Mouse (Mus musculus) hindbrain, postnatal 0 days (tissue): ENCODE results near the gene Napa. TPM values are rescaled to one million over a fixed set of nuclear protein-coding genes. Genes with fewer than 3 reads are reported as not detected.

Experiments used
- ATAC-seq: fragments of 200-750 bp; cut with Nextera tagmentation; 2 replicates; pipeline ENCODE4 v1.8.0; 2017; ENCODE audit warnings: mild to moderate bottlenecking, moderate TSS enrichment, moderate library complexity
- DNase-seq: peaks from one replicate; pipeline ENCODE4 v3.0.0-alpha.2; 2015; ENCODE audit warnings: low spot score
- H3K27ac ChIP-seq: fragments of 300-500 bp; sonication (generic); 2 replicates; pipeline ENCODE4 v1.5.1; 2014; ENCODE audit warnings: mild to moderate bottlenecking
- H3K27me3 ChIP-seq: fragments of 300-500 bp; sonication (generic); 2 replicates; pipeline ENCODE4 v1.6.1; 2014; ENCODE audit warnings: low read length, mixed read lengths; ENCODE audit not compliant: insufficient read depth
- H3K36me3 ChIP-seq: fragments of 300-500 bp; sonication (generic); 2 replicates; pipeline ENCODE4 v1.6.1; 2014; ENCODE audit warnings: low read length, mixed read lengths; ENCODE audit not compliant: insufficient read depth
- H3K4me1 ChIP-seq: fragments of 300-500 bp; sonication (generic); 2 replicates; pipeline ENCODE4 v1.6.1; 2014; ENCODE audit warnings: antibody characterized with exemption, low read length, mixed read lengths; ENCODE audit not compliant: insufficient read depth
- H3K4me2 ChIP-seq: fragments of 300-500 bp; sonication (generic); 2 replicates; pipeline ENCODE4 v1.6.1; 2014; ENCODE audit warnings: low read depth, mild to moderate bottlenecking, low read length, moderate library complexity, mixed read lengths
- H3K4me3 ChIP-seq: fragments of 300-500 bp; sonication (generic); 2 replicates; pipeline ENCODE4 v1.5.1; 2014; ENCODE audit warnings: low read length
- H3K9ac ChIP-seq: fragments of 300-500 bp; sonication (generic); replicated peaks from 2 replicates; pipeline ENCODE4 v1.6.1; 2014; ENCODE audit warnings: mild to moderate bottlenecking, low read length, moderate library complexity, mixed read lengths
- H3K9me3 ChIP-seq: fragments of 300-500 bp; sonication (generic); 2 replicates; pipeline ENCODE4 v1.6.1; 2016; ENCODE audit warnings: low read length, mixed read lengths
- CTCF ChIP-seq: IDR thresholded peaks from 2 replicates; pipeline ENCODE4 v1.5.1; 2016; ENCODE audit warnings: antibody characterized with exemption, control low read depth, low read depth
- WGBS: fragments of 180-500 bp; shearing (Covaris S2); extraction: QIAGEN DNeasy Blood & Tissue Kit; methylation state at CpG from one replicate; pipeline ENCODE4 v1.1.7; 2014; 5-methylcytosine and 5-hydroxymethylcytosine counted together
- polyA plus RNA-seq: library from polyadenylated mRNA; unstranded; fragments of >200 nt; fragmentation: Nextera tagmentation; extraction: Ambion mirVana; gene quantifications from 2 replicates; pipeline ENCODE4 v1.2.1, GENCODE M21; 2015
- total RNA-seq: library from RNA; depleted of rRNA; stranded (reverse); fragments of >200 nt; gene quantifications from 2 replicates; pipeline ENCODE4 v1.2.3, GENCODE M21; 2014; rRNA removed

The Napa gene
- total RNA-seq: 413 and 441 TPM in 2 replicates
- 253 and 256 TPM in 2 replicates for polyA plus RNA-seq

DNA sequence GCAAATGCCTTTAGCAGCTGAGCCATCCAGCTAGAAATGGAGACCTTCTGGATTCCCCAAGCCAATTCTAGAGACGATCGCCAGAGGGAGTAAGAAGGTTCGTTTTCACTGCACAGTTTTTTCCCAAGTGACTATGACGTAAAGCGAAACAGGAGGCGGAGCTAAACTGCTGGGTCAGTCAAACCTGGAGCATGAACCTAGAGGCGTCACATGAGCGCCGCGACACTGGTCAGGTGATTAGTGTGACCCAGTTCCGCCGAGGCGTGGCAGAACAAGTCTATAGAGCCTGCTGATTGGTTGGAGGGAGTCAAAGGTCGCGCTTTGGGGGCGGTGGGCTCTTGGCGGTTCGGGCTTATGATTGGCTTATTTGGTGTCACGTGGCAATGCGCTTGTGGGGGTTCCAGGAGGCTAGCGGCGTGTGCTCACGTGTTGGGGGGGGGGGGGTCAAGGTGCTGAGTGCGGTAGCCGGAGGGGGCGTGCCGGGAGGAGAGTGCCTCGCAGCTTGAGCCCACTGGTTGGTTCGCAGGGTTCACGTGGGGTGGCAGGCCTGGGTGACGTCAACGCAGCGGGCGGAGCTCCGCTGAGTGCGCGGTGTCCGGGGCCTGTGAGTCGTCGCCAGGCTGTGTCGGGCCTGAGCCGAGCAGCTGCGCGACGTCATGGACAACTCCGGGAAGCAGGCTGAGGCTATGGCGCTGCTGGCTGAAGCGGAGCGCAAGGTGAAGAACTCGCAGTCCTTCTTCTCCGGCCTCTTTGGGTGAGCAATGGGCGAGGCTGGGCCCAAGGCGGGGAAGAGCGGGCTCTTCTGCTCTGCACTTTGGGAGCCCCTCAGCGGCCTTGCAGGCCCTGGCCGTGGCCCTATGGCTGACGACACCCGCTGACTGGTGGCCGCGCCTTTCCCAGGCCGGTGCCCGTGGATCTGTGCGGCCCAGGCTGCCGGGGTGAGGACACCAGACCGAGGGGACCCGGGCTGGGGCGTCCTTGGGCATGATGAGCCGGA is at the start of gene Napa:
Gene Napa, plus strand, starts transcription at position 438 of the 997 bp plus-strand sequence.
- Histone ChIP-seq H3K27ac (peak within 1 kb of the TSS; percentile 89), H3K9ac (peak within 1 kb of the TSS; percentile 91), H3K4me3 (peak within 1 kb of the TSS; percentile 73), H3K36me3 (no peaks in the 10 kb centered on the region), H3K4me2 (peak within 1 kb of the TSS; percentile 90), H3K9me3 (no peaks in the 10 kb centered on the region), H3K4me1 (peaks cover 14% of the 10 kb centered on the region), H3K27me3 (no peaks in the 10 kb centered on the region)
- DNase-seq (peak; percentile 100), ATAC-seq (peak; percentile 98)
- peak; percentile 81 for TF ChIP-seq CTCF
- WGBS: under 1% methylated on average over 67 of the region's 68 CpGs

DNA sequence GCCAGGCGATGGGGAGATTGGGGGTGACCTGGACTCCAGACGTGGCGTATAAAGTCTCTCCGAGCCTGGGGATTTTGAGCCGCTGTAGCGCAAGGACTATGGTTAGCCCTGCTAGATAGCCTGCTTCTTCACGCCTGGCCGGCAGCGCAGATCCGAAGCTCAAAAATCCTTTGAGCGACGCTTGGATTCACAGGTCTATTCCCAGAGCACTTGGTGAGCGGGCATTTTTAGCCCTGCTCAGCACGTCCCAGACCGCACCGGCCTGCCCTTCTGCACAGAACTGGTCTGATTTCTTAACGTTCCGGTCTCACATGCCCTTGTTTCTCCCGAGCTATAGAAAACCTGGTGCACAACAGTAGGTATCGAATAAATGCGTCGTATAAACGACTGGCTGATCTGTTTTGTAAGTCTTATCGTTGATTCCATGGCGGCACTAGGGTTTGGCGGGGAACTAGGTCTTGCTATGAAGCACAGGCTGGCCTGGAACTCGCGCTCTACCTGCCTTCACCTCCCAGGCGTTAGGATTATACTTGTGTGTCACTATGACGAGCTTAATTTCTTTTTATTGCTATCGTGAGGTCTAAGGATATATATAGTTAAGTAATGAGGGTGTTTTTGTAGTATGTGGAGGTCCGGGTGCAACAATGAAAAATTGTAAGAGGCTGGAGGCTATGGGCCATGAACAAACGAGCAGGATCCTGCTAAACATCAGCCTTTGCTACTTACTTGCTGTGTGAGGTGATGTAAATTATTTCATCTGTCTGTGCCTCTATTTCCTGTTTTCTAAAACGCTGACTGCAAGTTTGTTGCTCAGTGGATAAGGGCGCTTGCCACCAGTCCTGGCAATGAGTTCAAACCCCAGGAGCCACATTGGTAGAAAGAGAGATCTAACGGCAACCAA is 49.3 kb upstream of the Napa start:
- Histone ChIP-seq H3K9ac (peak overlapping the region; percentile 95), H3K27me3 (no peaks in the 10 kb centered on the region), H3K27ac (peak overlapping the region; percentile 98), H3K4me2 (peak overlapping the region; percentile 91), H3K36me3 (no peaks in the 10 kb centered on the region), H3K4me3 (peak overlapping the region; percentile 72), H3K4me1 (peaks cover 25% of the 10 kb centered on the region), H3K9me3 (no peaks in the 10 kb centered on the region)
- ATAC-seq (no peak), DNase-seq (peak; percentile 43)
- 7% methylated on average over 36 of the region's 36 CpGs for WGBS
- no peak for TF ChIP-seq CTCF

DNA sequence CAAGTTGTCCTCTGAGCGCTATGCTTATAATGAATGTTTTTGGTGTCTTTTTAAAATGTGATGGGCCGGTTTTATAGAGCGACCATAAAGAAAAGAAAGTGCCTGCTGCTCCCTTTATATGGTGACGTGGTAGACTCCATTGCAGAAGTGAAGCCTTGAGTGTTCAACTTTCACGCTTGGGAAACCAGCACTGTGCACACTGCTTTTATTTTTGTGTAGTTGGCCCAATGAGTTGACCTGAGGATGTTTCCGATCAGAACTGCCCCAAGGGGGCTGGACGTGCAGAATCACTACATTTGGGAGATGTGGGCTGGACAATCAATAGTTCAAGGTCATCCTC is 48.7 kb upstream of the Napa start:
- WGBS: 78% methylated on average over 7 of the region's 7 CpGs
- Histone ChIP-seq H3K36me3 (no peaks in the 10 kb centered on the region), H3K4me1 (peaks cover 21% of the 10 kb centered on the region), H3K9ac (0 out of 2 replicates have a peak overlapping the region, but pooled peaks have one; percentile 95), H3K27ac (no peak overlapping the region), H3K4me2 (peak overlapping the region; percentile 91), H3K9me3 (no peaks in the 10 kb centered on the region), H3K4me3 (peak overlapping the region; percentile 72), H3K27me3 (no peaks in the 10 kb centered on the region)
- ATAC-seq: no peak
- no peak for DNase-seq
- TF ChIP-seq CTCF: no peak

DNA sequence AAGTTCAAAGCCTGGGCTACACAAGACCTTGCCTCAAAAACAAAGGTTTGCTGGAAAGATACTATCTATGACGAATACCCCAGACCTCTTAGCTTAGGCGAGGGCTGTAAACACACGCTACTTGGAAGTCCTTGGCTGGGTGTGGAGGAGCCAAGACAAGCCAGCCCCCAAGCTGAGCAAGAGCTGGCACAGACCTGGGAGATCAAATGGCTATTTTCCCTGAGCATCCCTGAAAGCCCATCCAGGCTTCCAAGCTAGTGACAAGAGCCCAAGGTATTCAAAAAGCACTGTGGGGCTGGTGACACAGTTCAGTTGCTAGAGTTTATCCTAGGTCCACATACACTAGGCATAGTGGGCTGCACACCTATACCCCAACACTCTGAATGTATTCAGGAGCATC is 47.7 kb upstream of the Napa start:
- Histone ChIP-seq H3K36me3 (no peaks in the 10 kb centered on the region), H3K4me3 (no peak overlapping the region), H3K27ac (no peak overlapping the region), H3K4me2 (no peak overlapping the region), H3K9ac (no peak overlapping the region), H3K9me3 (no peaks in the 10 kb centered on the region), H3K4me1 (peaks cover 13% of the 10 kb centered on the region; the same call in 1 of the 2 replicates), H3K27me3 (no peaks in the 10 kb centered on the region)
- ATAC-seq: no peak
- no peak for TF ChIP-seq CTCF
- no peak for DNase-seq
- WGBS: 82% methylated on average over 3 of the region's 3 CpGs

GRCm38 (mm10) chr7:16051883-16052595 is 46.2 kb upstream of the Napa start:
- no peaks in the 10 kb centered on the region for H3K27me3 ChIP-seq
- no peak for ATAC-seq
- H3K9ac ChIP-seq: peak overlapping the region; percentile 46
- peak; percentile 81 for DNase-seq
- peak overlapping the region; percentile 43 for H3K4me3 ChIP-seq
- peak overlapping the region; percentile 83 for H3K4me2 ChIP-seq
- peak; percentile 86 for TF ChIP-seq CTCF
- no peaks in the 10 kb centered on the region for H3K9me3 ChIP-seq
- H3K4me1 ChIP-seq: peaks cover 6% of the 10 kb centered on the region; the same call in 1 of the 2 replicates
- H3K36me3 ChIP-seq: no peaks in the 10 kb centered on the region
- WGBS: 6% methylated on average over 19 of the region's 19 CpGs
- peak overlapping the region; percentile 81 for H3K27ac ChIP-seq

DNA sequence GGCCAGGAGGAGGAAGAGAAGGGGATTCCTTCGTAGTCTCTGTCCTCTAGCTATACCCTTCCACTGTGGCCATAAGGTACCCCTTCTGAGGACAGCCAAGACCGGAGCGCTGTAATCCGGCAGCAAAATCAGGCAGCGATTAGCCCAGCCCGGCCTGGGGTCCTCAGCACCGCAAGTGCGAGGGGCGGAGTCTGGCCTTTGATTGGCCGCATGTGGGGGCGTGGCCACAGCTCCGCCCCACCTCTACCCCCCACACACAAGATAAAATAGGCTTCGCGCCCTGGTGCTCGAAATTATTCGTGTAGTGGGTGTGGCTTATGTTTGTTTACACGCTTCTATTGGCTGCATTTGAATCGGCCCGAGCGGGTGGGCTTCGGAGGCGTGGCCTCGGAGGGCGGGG is 45.6 kb upstream of the Napa start:
- peak; percentile 99 for DNase-seq
- Histone ChIP-seq H3K4me3 (peak overlapping the region; percentile 43), H3K36me3 (no peaks in the 10 kb centered on the region), H3K4me1 (peaks cover 6% of the 10 kb centered on the region; the same call in 1 of the 2 replicates), H3K27ac (peak overlapping the region; percentile 81), H3K9me3 (no peaks in the 10 kb centered on the region), H3K4me2 (peak overlapping the region; percentile 83), H3K27me3 (no peaks in the 10 kb centered on the region), H3K9ac (peak overlapping the region; percentile 46)
- 0 out of 2 replicates have a peak, but pooled peaks have one; percentile 5 for TF ChIP-seq CTCF
- ATAC-seq: peak; percentile 90
- 0% methylated on average over 24 of the region's 24 CpGs for WGBS
